Mouse (Mus musculus) midbrain, postnatal 0 days (tissue): ENCODE data around the gene Nphp3. TPM values are rescaled to one million over a fixed set of nuclear protein-coding genes. Genes with fewer than 3 reads are reported as not detected.

ENCODE experiments used
- ATAC-seq: fragments of 200-750 bp; cut with Nextera tagmentation; 2 replicates; pipeline ENCODE4 v1.8.0; 2017; ENCODE audit warnings: moderate number of reproducible peaks, mild to moderate bottlenecking, moderate TSS enrichment, moderate library complexity; ENCODE audit not compliant: low FRiP score
- DNase-seq: peaks from one replicate; pipeline ENCODE4 v3.0.0-alpha.2; 2015; ENCODE audit warnings: low spot score
- H3K27ac ChIP-seq: fragments of 300-500 bp; sonication (generic); 2 replicates; pipeline ENCODE4 v1.5.1; 2014; ENCODE audit warnings: low read depth, mild to moderate bottlenecking, low read length, mixed read lengths
- H3K27me3 ChIP-seq: fragments of 300-500 bp; sonication (generic); 2 replicates; pipeline ENCODE4 v1.6.1; 2014; ENCODE audit warnings: low read length, control low read depth, mixed read lengths; ENCODE audit not compliant: insufficient read depth
- H3K36me3 ChIP-seq: fragments of 300-500 bp; sonication (generic); 2 replicates; pipeline ENCODE4 v1.6.1; 2014; ENCODE audit warnings: low read length, control low read depth, mixed read lengths; ENCODE audit not compliant: insufficient read depth
- H3K4me1 ChIP-seq: fragments of 300-500 bp; sonication (generic); 2 replicates; pipeline ENCODE4 v1.6.1; 2014; ENCODE audit warnings: mild to moderate bottlenecking, control low read depth, antibody characterized with exemption, low read length, mixed read lengths; ENCODE audit not compliant: insufficient read depth
- H3K4me2 ChIP-seq: fragments of 300-500 bp; sonication (generic); 2 replicates; pipeline ENCODE4 v1.6.1; 2014; ENCODE audit warnings: low read depth, mild to moderate bottlenecking, low read length, mixed read lengths; ENCODE audit not compliant: poor library complexity, severe bottlenecking
- H3K4me3 ChIP-seq: fragments of 300-500 bp; sonication (generic); 2 replicates; pipeline ENCODE4 v1.5.1; 2014; ENCODE audit warnings: low read depth, mild to moderate bottlenecking, low read length, moderate library complexity
- H3K9ac ChIP-seq: fragments of 300-500 bp; sonication (generic); replicated peaks from 2 replicates; pipeline ENCODE4 v1.6.1; 2014; ENCODE audit warnings: mild to moderate bottlenecking, low read length, moderate library complexity, mixed read lengths; ENCODE audit not compliant: poor library complexity, severe bottlenecking
- H3K9me3 ChIP-seq: fragments of 300-500 bp; sonication (generic); 2 replicates; pipeline ENCODE4 v1.6.1; 2016; ENCODE audit warnings: low read length, control low read depth
- CTCF ChIP-seq: IDR thresholded peaks from 2 replicates; pipeline ENCODE4 v1.5.1; 2016; ENCODE audit warnings: antibody characterized with exemption, mild to moderate bottlenecking
- WGBS: fragments of 180-500 bp; shearing (Covaris S2); extraction: QIAGEN DNeasy Blood & Tissue Kit; methylation state at CpG from one replicate; pipeline ENCODE4 v1.1.7; 2014; 5-methylcytosine and 5-hydroxymethylcytosine counted together
- polyA plus RNA-seq: library from polyadenylated mRNA; unstranded; fragments of >200 nt; fragmentation: Nextera tagmentation; extraction: Ambion mirVana; gene quantifications from 2 replicates; pipeline ENCODE4 v1.2.1, GENCODE M21; 2015
- total RNA-seq: library from RNA; depleted of rRNA; stranded (reverse); fragments of >200 nt; gene quantifications from 2 replicates; pipeline ENCODE4 v1.2.3, GENCODE M21; 2014; rRNA removed

The Nphp3 gene
- total and polyA plus RNA-seq, 2 experiments from 2014 or later = 4.0 to 6.7 TPM

GRCm38 (mm10) chr9:104088555-104088954, 86.2 kb downstream of the Nphp3 start:
- Histone ChIP-seq H3K4me1 (no peaks in the 10 kb centered on the region), H3K27me3 (no peaks in the 10 kb centered on the region), H3K4me2 (no peak overlapping the region), H3K9ac (no peak overlapping the region), H3K36me3 (peaks cover 13% of the 10 kb centered on the region; the same call in 1 of the 2 replicates), H3K27ac (no peak overlapping the region), H3K4me3 (no peak overlapping the region), H3K9me3 (no peaks in the 10 kb centered on the region)
- ATAC-seq (no peak), DNase-seq (peak; percentile 44)
- no peak for TF ChIP-seq CTCF
- 58% methylated on average over 8 of the region's 8 CpGs for WGBS

DNA sequence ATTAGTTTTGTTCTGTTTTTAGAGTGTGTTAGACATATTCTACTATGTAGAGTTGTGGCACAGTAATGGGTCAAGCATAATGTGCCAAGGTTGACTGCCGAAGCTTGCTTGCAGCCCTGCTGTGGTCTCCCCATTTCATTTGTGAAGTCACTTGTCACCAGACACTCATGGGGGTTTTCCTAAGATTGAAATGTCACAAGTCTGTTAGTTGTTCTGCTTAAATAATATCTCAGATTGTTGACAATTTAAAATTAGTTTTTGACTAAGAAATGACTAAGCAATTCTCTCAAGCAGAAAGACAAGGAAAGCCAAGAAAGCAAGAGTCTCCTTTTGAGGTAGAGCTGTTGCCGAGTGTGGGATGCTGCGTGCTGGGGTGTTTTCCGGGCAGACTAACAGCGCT, 90.6 kb downstream of the Nphp3 start:
- Histone ChIP-seq H3K4me3 (no peak overlapping the region), H3K9ac (no peak overlapping the region), H3K9me3 (no peaks in the 10 kb centered on the region), H3K27ac (no peak overlapping the region), H3K36me3 (no peaks in the 10 kb centered on the region), H3K4me2 (no peak overlapping the region), H3K4me1 (no peaks in the 10 kb centered on the region), H3K27me3 (no peaks in the 10 kb centered on the region)
- no peak for DNase-seq
- ATAC-seq = no peak
- 95% methylated on average over 5 of the region's 5 CpGs for WGBS
- no peak for TF ChIP-seq CTCF

Other genes starting within 250 kb of the Nphp3 start
- gene Tmem108, start 240.7 kb upstream of the Nphp3 start, total RNA-seq = 16.9 and 25.2 TPM in 2 replicates
- 20.2 and 24.8 TPM in 2 replicates for gene Tmem108, start 240.7 kb upstream of the Nphp3 start, polyA plus RNA-seq
- gene Gm28305, start 38.1 kb downstream of the Nphp3 start, total RNA-seq = not detected in 2 replicates
- not detected in 2 replicates for gene Gm28305, start 38.1 kb downstream of the Nphp3 start, polyA plus RNA-seq
- 53.8 and 56.2 TPM in 2 replicates for gene Uba5, start 60.6 kb downstream of the Nphp3 start, total RNA-seq
- 68.9 and 77.7 TPM in 2 replicates for gene Uba5, start 60.6 kb downstream of the Nphp3 start, polyA plus RNA-seq
- gene Acad11, start 60.8 kb downstream of the Nphp3 start, total RNA-seq = 9.3 and 12.1 TPM in 2 replicates
- gene Acad11, start 60.8 kb downstream of the Nphp3 start, polyA plus RNA-seq = 5.3 and 6.3 TPM in 2 replicates
- 0.38 and 0.47 TPM in 2 replicates for gene Ackr4, start 124.4 kb downstream of the Nphp3 start, total RNA-seq
- 0.58 and 0.86 TPM in 2 replicates for gene Ackr4, start 124.4 kb downstream of the Nphp3 start, polyA plus RNA-seq